Mouse (Mus musculus) midbrain, postnatal 0 days (tissue): ENCODE data around the gene Abca1. TPM values are rescaled to one million over a fixed set of nuclear protein-coding genes. Genes with fewer than 3 reads are reported as not detected.

Experiments
- ATAC-seq: fragments of 200-750 bp; cut with Nextera tagmentation; 2 replicates; pipeline ENCODE4 v1.8.0; 2017; ENCODE audit warnings: moderate number of reproducible peaks, mild to moderate bottlenecking, moderate TSS enrichment, moderate library complexity; ENCODE audit not compliant: low FRiP score
- DNase-seq: peaks from one replicate; pipeline ENCODE4 v3.0.0-alpha.2; 2015; ENCODE audit warnings: low spot score
- H3K27ac ChIP-seq: fragments of 300-500 bp; sonication (generic); 2 replicates; pipeline ENCODE4 v1.5.1; 2014; ENCODE audit warnings: low read depth, mild to moderate bottlenecking, low read length, mixed read lengths
- H3K27me3 ChIP-seq: fragments of 300-500 bp; sonication (generic); 2 replicates; pipeline ENCODE4 v1.6.1; 2014; ENCODE audit warnings: low read length, control low read depth, mixed read lengths; ENCODE audit not compliant: insufficient read depth
- H3K36me3 ChIP-seq: fragments of 300-500 bp; sonication (generic); 2 replicates; pipeline ENCODE4 v1.6.1; 2014; ENCODE audit warnings: low read length, control low read depth, mixed read lengths; ENCODE audit not compliant: insufficient read depth
- H3K4me1 ChIP-seq: fragments of 300-500 bp; sonication (generic); 2 replicates; pipeline ENCODE4 v1.6.1; 2014; ENCODE audit warnings: mild to moderate bottlenecking, control low read depth, antibody characterized with exemption, low read length, mixed read lengths; ENCODE audit not compliant: insufficient read depth
- H3K4me2 ChIP-seq: fragments of 300-500 bp; sonication (generic); 2 replicates; pipeline ENCODE4 v1.6.1; 2014; ENCODE audit warnings: low read depth, mild to moderate bottlenecking, low read length, mixed read lengths; ENCODE audit not compliant: poor library complexity, severe bottlenecking
- H3K4me3 ChIP-seq: fragments of 300-500 bp; sonication (generic); 2 replicates; pipeline ENCODE4 v1.5.1; 2014; ENCODE audit warnings: low read depth, mild to moderate bottlenecking, low read length, moderate library complexity
- H3K9ac ChIP-seq: fragments of 300-500 bp; sonication (generic); replicated peaks from 2 replicates; pipeline ENCODE4 v1.6.1; 2014; ENCODE audit warnings: mild to moderate bottlenecking, low read length, moderate library complexity, mixed read lengths; ENCODE audit not compliant: poor library complexity, severe bottlenecking
- H3K9me3 ChIP-seq: fragments of 300-500 bp; sonication (generic); 2 replicates; pipeline ENCODE4 v1.6.1; 2016; ENCODE audit warnings: low read length, control low read depth
- CTCF ChIP-seq: IDR thresholded peaks from 2 replicates; pipeline ENCODE4 v1.5.1; 2016; ENCODE audit warnings: antibody characterized with exemption, mild to moderate bottlenecking
- WGBS: fragments of 180-500 bp; shearing (Covaris S2); extraction: QIAGEN DNeasy Blood & Tissue Kit; methylation state at CpG from one replicate; pipeline ENCODE4 v1.1.7; 2014; 5-methylcytosine and 5-hydroxymethylcytosine counted together
- polyA plus RNA-seq: library from polyadenylated mRNA; unstranded; fragments of >200 nt; fragmentation: Nextera tagmentation; extraction: Ambion mirVana; gene quantifications from 2 replicates; pipeline ENCODE4 v1.2.1, GENCODE M21; 2015
- total RNA-seq: library from RNA; depleted of rRNA; stranded (reverse); fragments of >200 nt; gene quantifications from 2 replicates; pipeline ENCODE4 v1.2.3, GENCODE M21; 2014

The Abca1 gene
- total and polyA plus RNA-seq, 2 experiments from 2014 or later, result 8.6 to 49.2 TPM

DNA sequence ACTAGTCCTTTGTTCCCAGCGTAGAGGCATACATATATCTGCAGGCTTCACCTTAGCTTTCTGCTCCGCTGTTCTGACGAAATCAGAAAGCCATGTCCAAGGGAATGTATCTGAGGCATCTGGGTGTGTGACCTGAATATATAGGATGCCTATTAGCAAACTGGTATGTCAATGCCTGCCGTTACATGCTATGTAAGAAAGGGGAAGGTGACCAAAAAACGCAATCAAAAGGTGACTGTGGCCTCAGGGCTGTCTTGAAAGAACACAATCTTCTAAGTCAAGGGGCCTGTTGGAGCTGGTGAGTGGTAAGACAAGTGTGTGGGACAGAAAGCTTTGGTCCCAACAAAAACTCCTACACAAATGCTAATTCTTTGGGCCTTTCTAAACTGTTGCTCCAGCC, 28.2 kb downstream of the Abca1 start:
- TF ChIP-seq CTCF, result no peak
- H3K9ac ChIP-seq, result no peak overlapping the region
- no peak overlapping the region for H3K4me3 ChIP-seq
- ATAC-seq (no peak), DNase-seq (no peak)
- H3K27me3 ChIP-seq, result no peaks in the 10 kb centered on the region
- no peaks in the 10 kb centered on the region for H3K36me3 ChIP-seq
- H3K9me3 ChIP-seq, result no peaks in the 10 kb centered on the region
- no peak overlapping the region for H3K4me2 ChIP-seq
- WGBS, result 81% methylated on average over 5 of the region's 5 CpGs
- H3K4me1 ChIP-seq, result no peaks in the 10 kb centered on the region
- H3K27ac ChIP-seq, result no peak overlapping the region

GRCm38 (mm10) chr4:53130622-53131517, 28.8 kb downstream of the Abca1 start:
- no peak for ATAC-seq
- Histone ChIP-seq H3K4me1 (no peaks in the 10 kb centered on the region), H3K36me3 (no peaks in the 10 kb centered on the region), H3K4me2 (no peak overlapping the region), H3K27ac (no peak overlapping the region), H3K9me3 (no peaks in the 10 kb centered on the region), H3K9ac (no peak overlapping the region), H3K4me3 (no peak overlapping the region), H3K27me3 (no peaks in the 10 kb centered on the region)
- no peak for TF ChIP-seq CTCF
- WGBS, result 64% methylated on average over 6 of the region's 6 CpGs
- DNase-seq, result no peak

DNA sequence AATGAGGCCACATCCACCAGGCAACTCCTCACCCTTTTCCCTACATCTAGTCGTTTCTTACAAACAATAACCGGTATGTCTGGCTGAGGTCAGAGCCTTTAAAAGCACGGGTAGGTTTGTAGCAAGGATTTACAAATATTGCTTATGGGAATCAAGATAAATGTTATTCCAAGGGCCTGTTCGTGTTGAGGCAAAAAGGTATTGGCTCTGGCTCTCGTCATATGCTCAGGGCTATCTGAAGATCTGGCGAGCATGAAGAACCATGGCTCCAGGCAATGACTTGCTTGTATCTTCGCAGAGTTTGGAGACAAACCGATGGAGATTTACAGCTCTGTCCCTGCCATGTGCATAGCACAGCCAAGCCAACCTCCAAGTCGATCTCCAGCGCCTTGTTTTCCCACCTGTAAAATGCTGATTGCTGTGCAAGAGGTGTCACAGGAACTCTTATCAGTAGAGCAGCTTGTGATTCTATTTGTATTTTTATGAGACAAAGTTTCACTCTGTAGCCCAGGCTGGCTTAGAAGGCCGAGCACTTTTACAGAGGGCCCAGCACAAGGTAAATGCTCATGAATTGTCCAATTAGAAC, 29.9 kb downstream of the Abca1 start:
- no peak for TF ChIP-seq CTCF
- Histone ChIP-seq H3K4me3 (no peak overlapping the region), H3K27ac (no peak overlapping the region), H3K4me2 (no peak overlapping the region), H3K9me3 (no peaks in the 10 kb centered on the region), H3K27me3 (no peaks in the 10 kb centered on the region), H3K36me3 (no peaks in the 10 kb centered on the region), H3K9ac (no peak overlapping the region), H3K4me1 (no peaks in the 10 kb centered on the region)
- no peak for ATAC-seq
- DNase-seq, result no peak
- WGBS, result 89% methylated on average over 11 of the region's 11 CpGs

GRCm38 (mm10) chr4:53127266-53127665, 32.4 kb downstream of the Abca1 start:
- no peaks in the 10 kb centered on the region for H3K4me1 ChIP-seq
- no peaks in the 10 kb centered on the region for H3K36me3 ChIP-seq
- no peaks in the 10 kb centered on the region for H3K9me3 ChIP-seq
- DNase-seq (peak; percentile 49), ATAC-seq (no peak)
- no peak overlapping the region for H3K4me3 ChIP-seq
- no peak overlapping the region for H3K9ac ChIP-seq
- 79% methylated on average over 5 of the region's 5 CpGs for WGBS
- TF ChIP-seq CTCF, result no peak
- no peaks in the 10 kb centered on the region for H3K27me3 ChIP-seq
- no peak overlapping the region for H3K27ac ChIP-seq
- no peak overlapping the region for H3K4me2 ChIP-seq

GRCm38 (mm10) chr4:53126794-53127193, 32.9 kb downstream of the Abca1 start:
- ATAC-seq (no peak), DNase-seq (peak; percentile 54)
- H3K36me3 ChIP-seq, result no peaks in the 10 kb centered on the region
- no peak overlapping the region for H3K9ac ChIP-seq
- no peaks in the 10 kb centered on the region for H3K27me3 ChIP-seq
- no peak for TF ChIP-seq CTCF
- no peak overlapping the region; the same call in 1 of the 2 replicates for H3K27ac ChIP-seq
- H3K4me2 ChIP-seq, result no peak overlapping the region
- H3K4me3 ChIP-seq, result no peak overlapping the region
- H3K9me3 ChIP-seq, result no peaks in the 10 kb centered on the region
- WGBS, result 88% methylated on average over 7 of the region's 7 CpGs
- H3K4me1 ChIP-seq, result no peaks in the 10 kb centered on the region

DNA sequence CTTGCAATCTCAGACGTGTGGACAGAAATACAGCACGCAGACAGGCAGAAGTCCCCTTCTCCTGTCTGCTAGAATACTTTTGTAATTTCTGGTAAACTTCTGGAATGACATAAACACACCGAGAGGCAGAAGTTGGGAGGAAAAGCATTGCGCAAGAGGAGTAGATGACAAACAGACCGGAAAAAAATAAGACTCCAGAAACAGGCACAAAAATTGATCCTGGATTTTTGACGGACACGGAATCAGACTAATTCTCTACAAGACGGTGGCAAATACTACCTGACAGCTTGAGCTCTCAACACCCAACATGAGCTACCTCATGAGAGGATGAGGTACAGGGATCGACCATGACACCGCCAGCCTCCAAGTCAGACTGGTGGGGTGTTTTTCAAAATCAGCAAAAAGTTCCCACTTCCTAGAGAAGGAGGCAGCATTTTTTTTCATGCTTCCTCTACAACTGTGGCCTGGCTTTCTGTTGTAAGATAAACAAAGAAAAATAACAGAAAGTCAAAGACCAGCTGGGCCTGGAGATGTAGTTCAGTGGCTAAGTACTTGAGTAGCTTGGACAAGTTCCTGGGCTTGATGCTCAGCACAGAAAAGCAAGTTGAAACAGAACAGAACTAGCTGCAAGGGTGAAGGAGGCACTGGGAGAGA, 34.7 kb downstream of the Abca1 start:
- no peak overlapping the region for H3K4me2 ChIP-seq
- no peak overlapping the region for H3K9ac ChIP-seq
- H3K9me3 ChIP-seq, result no peaks in the 10 kb centered on the region
- 91% methylated on average over 10 of the region's 10 CpGs for WGBS
- no peaks in the 10 kb centered on the region for H3K27me3 ChIP-seq
- TF ChIP-seq CTCF, result no peak
- no peak overlapping the region for H3K4me3 ChIP-seq
- no peaks in the 10 kb centered on the region for H3K36me3 ChIP-seq
- H3K27ac ChIP-seq, result no peak overlapping the region
- no peaks in the 10 kb centered on the region for H3K4me1 ChIP-seq
- no peak for ATAC-seq
- no peak for DNase-seq
